Mouse (Mus musculus) megakaryocyte, embryonic 14.5 days (primary cell): ENCODE measurements around the gene Dennd1a.

Source experiments
- FLI1 ChIP-seq: IDR thresholded peaks from 2 replicates; pipeline ENCODE4 v1.6.1; 2012; ENCODE audit warnings: low read length, inconsistent platforms, mixed read lengths
- GATA1 ChIP-seq: IDR thresholded peaks from 3 replicates; pipeline ENCODE4 v1.6.1; 2012; ENCODE audit warnings: mixed read lengths, low read length, inconsistent platforms, borderline replicate concordance

DNA sequence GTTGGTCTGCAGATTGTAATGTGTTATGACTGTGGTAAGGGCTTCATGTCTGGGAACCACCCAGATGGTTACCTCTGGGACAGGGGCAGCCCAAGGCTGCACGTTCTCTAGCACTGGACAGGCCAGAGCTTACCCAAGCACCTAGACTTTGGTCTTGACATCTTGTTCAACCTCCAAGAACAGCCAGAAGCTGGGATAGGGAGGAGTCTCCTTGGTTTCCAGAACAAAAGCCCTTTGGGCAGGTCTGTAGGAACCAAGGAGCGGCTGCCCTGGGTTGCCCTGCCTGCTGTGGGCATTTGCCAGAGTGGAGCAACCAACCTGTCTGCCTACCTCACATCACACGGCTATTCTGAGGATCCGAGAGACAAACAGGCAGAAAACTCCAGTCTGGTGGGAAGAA lies 490.1 kb downstream of the Dennd1a start:
- TF ChIP-seq GATA1 (no peak), FLI1 (no peak)
